Mouse (Mus musculus) lung, postnatal 0 days (tissue): ENCODE results near the gene Gipc2.
A peak's percentile ranks its signal among the peaks of the same experiment; 100 is the strongest.

ENCODE experiments used
- CTCF ChIP-seq: IDR thresholded peaks from 2 replicates; pipeline ENCODE4 v1.5.1; 2016; ENCODE audit warnings: antibody characterized with exemption, mild to moderate bottlenecking
- EP300 ChIP-seq: IDR thresholded peaks from 2 replicates; pipeline ENCODE4 v1.6.1; 2016; ENCODE audit warnings: antibody characterized with exemption, mild to moderate bottlenecking, control low read depth

- TF ChIP-seq CTCF (0 out of 2 replicates have a peak, but pooled peaks have one; percentile 16), EP300 (peak; percentile 97)
These were observed 25.8 kb upstream of the Gipc2 start for GRCm38 (mm10) chr3:152191791-152192237.
